Mouse (Mus musculus) hindbrain, embryonic 14.5 days (tissue): ENCODE data around the gene Krtap19-3. TPM values are rescaled to one million over a fixed set of nuclear protein-coding genes. Genes with fewer than 3 reads are reported as not detected.
A peak's percentile ranks its signal among the peaks of the same experiment; 100 is the strongest.

ENCODE experiments used
- ATAC-seq: fragments of 200-750 bp; cut with Nextera tagmentation; 2 replicates; pipeline ENCODE4 v1.8.0; 2017; ENCODE audit warnings: moderate number of reproducible peaks, mild to moderate bottlenecking, moderate TSS enrichment, moderate library complexity; ENCODE audit not compliant: low FRiP score
- DNase-seq: peaks from one replicate; pipeline ENCODE4 v3.0.0-alpha.2; 2015; ENCODE audit warnings: low spot score
- H3K27ac ChIP-seq: fragments of 300-500 bp; sonication (generic); 2 replicates; pipeline ENCODE4 v1.5.1; 2014; ENCODE audit warnings: mild to moderate bottlenecking, moderate library complexity
- H3K27me3 ChIP-seq: fragments of 300-500 bp; sonication (generic); 2 replicates; pipeline ENCODE4 v1.6.1; 2014; ENCODE audit warnings: mild to moderate bottlenecking, low read length, mixed read lengths; ENCODE audit not compliant: control insufficient read depth, insufficient read depth
- H3K36me3 ChIP-seq: fragments of 300-500 bp; sonication (generic); replicated peaks from 2 replicates; pipeline ENCODE4 v1.6.1; 2014; ENCODE audit not compliant: control insufficient read depth, insufficient read depth
- H3K4me1 ChIP-seq: fragments of 300-500 bp; sonication (generic); replicated peaks from 2 replicates; pipeline ENCODE4 v1.6.1; 2014; ENCODE audit warnings: antibody characterized with exemption, low read length, mixed read lengths; ENCODE audit not compliant: control insufficient read depth, insufficient read depth
- H3K4me2 ChIP-seq: fragments of 300-500 bp; sonication (generic); replicated peaks from 2 replicates; pipeline ENCODE4 v1.6.1; 2014; ENCODE audit warnings: mild to moderate bottlenecking, moderate library complexity
- H3K4me3 ChIP-seq: fragments of 300-500 bp; sonication (generic); replicated peaks from 2 replicates; pipeline ENCODE4 v1.5.1; 2014; ENCODE audit warnings: mild to moderate bottlenecking, low read length
- H3K9ac ChIP-seq: fragments of 300-500 bp; sonication (generic); 2 replicates; pipeline ENCODE4 v1.6.1; 2014
- H3K9me3 ChIP-seq: fragments of 300-500 bp; sonication (generic); 2 replicates; pipeline ENCODE4 v1.6.1; 2016; ENCODE audit warnings: low read length; ENCODE audit not compliant: control insufficient read depth
- WGBS: fragments of 180-500 bp; shearing (Covaris S2); extraction: QIAGEN DNeasy Blood & Tissue Kit; methylation state at CpG from one replicate; pipeline ENCODE4 v1.1.7; 2014; 5-methylcytosine and 5-hydroxymethylcytosine counted together
- polyA plus RNA-seq: library from polyadenylated mRNA; unstranded; fragments of >200 nt; fragmentation: Nextera tagmentation; extraction: Ambion mirVana; gene quantifications from 2 replicates; pipeline ENCODE4 v1.2.1, GENCODE M21; 2014

Gene Krtap19-3
- not detected in 2 replicates for polyA plus RNA-seq

DNA sequence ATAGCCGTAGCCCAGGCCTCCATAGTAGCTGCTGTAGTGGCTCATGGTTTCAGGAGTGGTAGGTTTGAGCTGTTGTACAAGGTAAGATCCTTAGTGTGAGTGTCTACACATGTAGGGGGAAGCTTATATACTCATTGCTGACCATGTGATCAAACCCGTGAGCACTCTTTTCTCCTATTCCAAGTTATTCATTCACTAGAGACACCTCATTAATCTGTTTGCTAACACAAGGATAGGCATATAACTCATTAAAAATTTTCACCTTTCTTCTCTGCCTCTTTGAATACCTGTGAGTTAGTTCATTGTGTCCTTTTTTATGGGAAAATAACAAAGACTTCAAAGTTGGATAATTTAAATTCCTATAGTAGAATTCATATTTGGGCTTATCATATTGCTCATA lies at the start of gene Krtap19-3:
Gene Krtap19-3 (minus strand): TSS at position 101 of the 400 bp plus-strand sequence.
- WGBS: 96% methylated on average over 2 of the region's 2 CpGs
- no peak within 1 kb of the TSS for H3K27ac ChIP-seq
- no peaks in the 10 kb centered on the region for H3K27me3 ChIP-seq
- H3K4me3 ChIP-seq: no peak within 1 kb of the TSS
- DNase-seq (no peak), ATAC-seq (no peak)
- H3K4me2 ChIP-seq: no peak within 1 kb of the TSS
- H3K4me1 ChIP-seq: no peaks in the 10 kb centered on the region
- H3K36me3 ChIP-seq: no peaks in the 10 kb centered on the region
- H3K9me3 ChIP-seq: no peaks in the 10 kb centered on the region
- no peak within 1 kb of the TSS for H3K9ac ChIP-seq

DNA sequence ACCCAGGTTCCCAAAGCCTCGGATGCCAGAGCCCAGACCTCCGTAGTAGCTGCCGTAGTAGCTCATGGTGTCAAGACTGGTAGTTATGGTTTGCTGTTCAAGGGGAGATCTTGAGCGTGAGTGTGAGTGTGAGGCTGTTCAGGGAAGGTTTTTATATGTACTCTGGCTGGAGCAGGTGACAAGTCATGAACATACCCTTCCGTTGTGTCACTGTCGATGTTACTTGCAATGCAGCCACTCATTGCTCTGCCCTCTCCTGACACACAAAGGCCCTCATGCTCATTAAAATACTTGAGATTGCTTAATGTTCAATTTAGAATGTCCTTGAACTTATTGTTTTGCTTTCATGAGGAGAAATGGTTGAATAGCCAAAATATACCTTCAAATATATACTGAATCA lies 18.5 kb upstream of the Krtap19-3 start, which contains the start of gene Krtap19-5:
Gene Krtap19-5 (minus strand): TSS at position 101 of the 400 bp plus-strand sequence.
- Histone ChIP-seq H3K4me1 (no peaks in the 10 kb centered on the region), H3K9me3 (no peaks in the 10 kb centered on the region), H3K36me3 (no peaks in the 10 kb centered on the region), H3K27me3 (no peaks in the 10 kb centered on the region), H3K4me3 (no peak within 1 kb of the TSS), H3K9ac (no peak within 1 kb of the TSS), H3K27ac (no peak within 1 kb of the TSS), H3K4me2 (no peak within 1 kb of the TSS)
- DNase-seq (no peak), ATAC-seq (no peak)
- 96% methylated on average over 6 of the region's 6 CpGs for WGBS

DNA sequence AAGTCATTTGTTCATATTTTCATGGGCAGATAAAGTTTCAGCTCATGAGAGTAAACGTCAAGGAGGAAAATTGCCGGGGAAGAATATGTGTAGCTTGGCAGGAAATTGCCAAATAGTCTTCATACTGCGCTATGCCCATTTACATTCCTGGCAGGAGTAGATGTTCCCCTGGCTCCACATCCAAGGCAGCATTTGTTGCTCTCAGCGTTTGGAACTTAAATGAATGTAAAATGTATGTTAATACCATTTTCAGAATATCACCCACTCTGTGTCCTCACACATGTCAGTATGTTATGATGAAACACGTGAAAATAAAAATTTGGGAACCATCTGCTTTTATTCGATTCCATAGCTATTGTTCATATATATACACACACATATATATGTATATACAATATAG lies 9.0 kb upstream of the Krtap19-3 start:
- ATAC-seq (no peak), DNase-seq (no peak)
- no peaks in the 10 kb centered on the region for H3K36me3 ChIP-seq
- no peaks in the 10 kb centered on the region for H3K4me1 ChIP-seq
- 89% methylated on average over 6 of the region's 6 CpGs for WGBS
- no peak overlapping the region for H3K4me2 ChIP-seq
- H3K27me3 ChIP-seq: no peaks in the 10 kb centered on the region
- H3K9me3 ChIP-seq: no peaks in the 10 kb centered on the region
- no peak overlapping the region for H3K27ac ChIP-seq
- no peak overlapping the region for H3K4me3 ChIP-seq
- H3K9ac ChIP-seq: no peak overlapping the region

DNA sequence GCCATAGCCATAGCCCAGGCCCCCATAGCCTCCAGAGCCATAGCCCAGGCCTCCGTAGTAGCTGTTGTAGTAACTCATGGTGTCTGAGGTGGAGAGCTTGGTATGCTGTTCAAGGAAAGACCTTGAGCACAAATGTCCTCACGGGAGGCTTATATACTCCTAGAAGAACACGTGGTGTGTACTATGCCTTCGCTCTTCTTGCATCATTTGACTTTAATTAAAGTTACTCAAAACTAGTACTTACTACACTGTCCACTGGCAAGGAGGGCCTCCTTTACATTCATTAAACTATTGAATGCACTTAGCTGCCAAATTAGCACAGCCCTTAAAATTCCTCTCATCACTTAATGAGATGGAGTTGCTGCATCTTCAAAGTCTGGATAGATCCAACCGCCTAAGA lies 7.2 kb upstream of the Krtap19-3 start, which contains the start of gene Krtap19-4:
Gene Krtap19-4 (minus strand): TSS at position 101 of the 400 bp plus-strand sequence.
- ATAC-seq: no peak
- 92% methylated on average over 5 of the region's 5 CpGs for WGBS
- no peaks in the 10 kb centered on the region for H3K27me3 ChIP-seq
- H3K4me1 ChIP-seq: no peaks in the 10 kb centered on the region
- no peaks in the 10 kb centered on the region for H3K36me3 ChIP-seq
- no peak within 1 kb of the TSS for H3K9ac ChIP-seq
- no peak within 1 kb of the TSS for H3K4me2 ChIP-seq
- no peaks in the 10 kb centered on the region for H3K9me3 ChIP-seq
- DNase-seq: no peak
- no peak within 1 kb of the TSS for H3K27ac ChIP-seq
- no peak within 1 kb of the TSS for H3K4me3 ChIP-seq

DNA sequence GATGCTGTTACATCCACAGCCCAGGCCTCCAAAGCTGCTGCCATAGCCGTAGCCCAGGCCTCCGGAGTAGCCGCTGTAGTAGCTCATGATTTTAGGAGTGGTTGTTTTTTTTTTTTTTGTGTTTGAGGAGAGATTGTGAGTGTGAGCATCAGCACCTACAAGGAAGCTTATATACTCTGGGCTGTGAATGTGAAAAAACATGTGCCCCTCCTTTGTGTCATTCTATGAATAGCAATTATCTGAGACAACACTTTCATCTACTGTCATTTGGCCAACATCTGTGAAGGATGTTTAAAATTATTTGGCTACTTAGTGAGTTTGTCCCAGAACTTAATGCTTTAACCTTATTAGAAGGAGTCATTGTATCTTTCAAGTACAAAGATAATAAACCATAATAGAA lies 3.7 kb downstream of the Krtap19-3 start, which contains the start of gene Krtap19-2:
Gene Krtap19-2 (minus strand): TSS at position 101 of the 400 bp plus-strand sequence.
- Histone ChIP-seq H3K4me3 (no peak within 1 kb of the TSS), H3K27me3 (no peaks in the 10 kb centered on the region), H3K4me1 (no peaks in the 10 kb centered on the region), H3K4me2 (no peak within 1 kb of the TSS), H3K36me3 (no peaks in the 10 kb centered on the region), H3K27ac (no peak within 1 kb of the TSS), H3K9me3 (no peaks in the 10 kb centered on the region), H3K9ac (no peak within 1 kb of the TSS)
- no peak for DNase-seq
- no peak for ATAC-seq
- WGBS: 99% methylated on average over 3 of the region's 3 CpGs

DNA sequence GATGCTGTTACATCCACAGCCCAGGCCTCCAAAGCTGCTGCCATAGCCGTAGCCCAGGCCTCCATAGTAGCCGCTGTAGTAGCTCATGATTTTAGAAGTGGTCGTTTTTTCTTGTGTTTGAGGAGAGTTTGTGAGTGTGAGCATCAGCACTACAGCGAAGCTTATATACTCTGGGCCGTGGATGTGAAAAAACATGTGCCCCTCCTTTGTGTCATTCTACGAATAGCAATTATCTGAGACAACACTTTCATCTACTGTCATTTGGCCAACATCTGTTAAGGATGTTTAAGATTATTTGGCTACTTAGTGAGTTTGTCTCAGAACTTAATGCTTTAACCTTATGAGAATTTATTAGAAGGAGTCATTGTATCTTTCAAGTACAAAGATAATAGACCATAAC lies 8.5 kb downstream of the Krtap19-3 start, which contains the start of gene Krtap19-1:
Gene Krtap19-1 (minus strand): TSS at position 101 of the 400 bp plus-strand sequence.
- no peak within 1 kb of the TSS for H3K4me3 ChIP-seq
- H3K9me3 ChIP-seq: no peaks in the 10 kb centered on the region
- WGBS: 91% methylated on average over 6 of the region's 6 CpGs
- ATAC-seq (no peak), DNase-seq (no peak)
- H3K27me3 ChIP-seq: no peaks in the 10 kb centered on the region
- H3K36me3 ChIP-seq: no peaks in the 10 kb centered on the region
- H3K4me1 ChIP-seq: no peaks in the 10 kb centered on the region
- no peak within 1 kb of the TSS for H3K27ac ChIP-seq
- no peak within 1 kb of the TSS for H3K9ac ChIP-seq
- no peak within 1 kb of the TSS for H3K4me2 ChIP-seq

DNA sequence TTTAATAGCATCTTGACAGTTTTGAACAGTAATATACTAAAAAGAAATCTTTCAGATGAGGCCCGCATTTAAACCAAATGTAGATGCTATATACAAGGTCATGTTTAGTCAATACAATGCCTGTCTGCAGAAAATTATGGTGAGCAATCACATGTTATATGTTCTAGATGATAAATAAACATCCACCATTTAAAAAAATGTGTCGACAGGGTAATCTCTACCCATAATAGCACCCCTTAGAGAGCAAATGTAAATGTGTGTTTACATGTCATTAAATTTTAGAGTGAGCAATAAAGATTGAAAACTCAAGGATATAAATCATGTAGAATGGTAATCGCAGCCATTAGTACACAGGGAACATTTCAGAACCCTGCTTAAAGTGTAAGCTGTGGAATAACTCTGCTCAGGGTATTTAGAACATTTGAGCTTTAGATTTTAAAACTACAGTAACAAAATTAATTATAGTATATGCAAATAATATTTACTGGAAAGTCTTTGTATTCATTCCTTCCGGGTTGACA lies 12.9 kb downstream of the Krtap19-3 start:
- ATAC-seq (no peak), DNase-seq (no peak)
- no peaks in the 10 kb centered on the region for H3K4me1 ChIP-seq
- H3K27me3 ChIP-seq: no peaks in the 10 kb centered on the region
- H3K27ac ChIP-seq: no peak overlapping the region
- no peaks in the 10 kb centered on the region for H3K36me3 ChIP-seq
- H3K9ac ChIP-seq: no peak overlapping the region
- 84% methylated on average over 4 of the region's 4 CpGs for WGBS
- no peak overlapping the region for H3K4me3 ChIP-seq
- no peaks in the 10 kb centered on the region for H3K9me3 ChIP-seq
- H3K4me2 ChIP-seq: no peak overlapping the region

DNA sequence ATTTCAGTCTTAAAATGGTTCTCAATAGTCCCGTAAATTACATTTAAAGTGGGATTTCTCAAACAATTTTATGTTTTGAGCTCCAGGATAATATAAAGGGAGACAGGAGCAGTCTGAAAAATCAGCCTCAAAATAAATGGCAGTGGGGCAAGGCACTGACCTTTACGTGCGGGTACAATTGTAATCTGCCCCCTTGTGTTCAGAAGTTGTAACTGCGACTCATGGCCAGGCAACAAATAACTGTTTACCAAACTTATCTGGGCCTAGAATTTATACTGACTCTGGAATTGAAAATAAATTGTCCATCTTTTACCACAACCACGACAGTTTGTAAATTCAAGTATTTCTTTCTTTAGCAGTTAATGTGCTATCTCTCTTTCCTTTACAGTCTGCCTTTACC lies 26.4 kb downstream of the Krtap19-3 start:
- Histone ChIP-seq H3K4me3 (no peak overlapping the region), H3K27me3 (no peaks in the 10 kb centered on the region), H3K9ac (no peak overlapping the region), H3K36me3 (no peaks in the 10 kb centered on the region), H3K9me3 (no peaks in the 10 kb centered on the region), H3K4me1 (no peaks in the 10 kb centered on the region), H3K4me2 (no peak overlapping the region), H3K27ac (no peak overlapping the region)
- 10% methylated on average over 5 of the region's 5 CpGs for WGBS
- ATAC-seq (no peak), DNase-seq (peak; percentile 48)

DNA sequence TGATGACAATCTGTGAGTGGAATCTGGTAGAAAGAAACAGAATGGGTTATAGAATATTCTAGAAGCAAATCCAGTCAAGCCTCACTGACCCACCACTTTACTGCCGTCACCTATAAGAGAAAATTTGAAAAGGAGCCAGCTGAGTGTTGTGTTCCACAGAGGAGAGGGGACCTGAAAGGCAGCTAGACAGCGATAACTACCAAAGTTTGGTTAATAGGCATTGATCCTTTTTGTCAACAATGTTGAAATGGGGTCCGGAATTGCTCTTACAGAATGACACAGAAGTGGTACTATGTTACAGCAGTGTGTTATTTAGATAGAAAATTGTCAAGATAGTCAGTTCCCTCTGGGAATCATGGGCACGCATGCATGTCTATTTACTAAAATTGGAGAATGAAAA lies 29.3 kb downstream of the Krtap19-3 start:
- Histone ChIP-seq H3K4me3 (no peak overlapping the region), H3K9me3 (no peaks in the 10 kb centered on the region), H3K4me1 (no peaks in the 10 kb centered on the region), H3K27ac (no peak overlapping the region), H3K4me2 (no peak overlapping the region), H3K36me3 (no peaks in the 10 kb centered on the region), H3K27me3 (no peaks in the 10 kb centered on the region), H3K9ac (no peak overlapping the region)
- ATAC-seq (no peak), DNase-seq (no peak)
- 92% methylated on average over 4 of the region's 4 CpGs for WGBS

DNA sequence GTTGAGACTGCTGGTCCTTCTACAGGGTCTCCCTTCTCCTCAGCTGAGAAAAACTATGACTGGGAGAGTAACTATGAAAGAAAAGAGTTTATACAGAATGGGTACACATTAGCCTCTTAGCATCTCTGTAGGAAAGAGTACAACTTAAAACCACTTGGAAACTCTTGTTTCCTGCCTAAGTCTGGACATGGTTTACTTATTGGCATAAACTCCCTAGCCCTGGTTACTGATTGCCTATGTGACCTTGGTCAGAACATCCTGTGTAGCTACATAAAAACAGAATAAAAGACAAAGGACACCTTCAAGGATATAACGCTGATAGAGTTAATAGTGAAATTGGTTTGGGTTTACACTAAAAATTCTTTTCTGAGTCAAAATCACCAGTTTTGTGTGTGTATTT lies 30.5 kb downstream of the Krtap19-3 start:
- H3K9ac ChIP-seq: no peak overlapping the region
- DNase-seq (no peak), ATAC-seq (no peak)
- no peak overlapping the region for H3K4me3 ChIP-seq
- H3K9me3 ChIP-seq: no peaks in the 10 kb centered on the region
- no peaks in the 10 kb centered on the region for H3K36me3 ChIP-seq
- no peak overlapping the region for H3K27ac ChIP-seq
- H3K27me3 ChIP-seq: no peaks in the 10 kb centered on the region
- no peaks in the 10 kb centered on the region for H3K4me1 ChIP-seq
- WGBS: 98% methylated on average over 1 of the region's 1 CpGs
- no peak overlapping the region for H3K4me2 ChIP-seq
